Mouse (Mus musculus) stomach, postnatal 0 days (tissue): ENCODE measurements around the gene Isy1.

Experiments used
- CTCF ChIP-seq: IDR thresholded peaks from 2 replicates; pipeline ENCODE4 v1.5.1; 2016; ENCODE audit warnings: antibody characterized with exemption, low read depth, mild to moderate bottlenecking, moderate library complexity
- EP300 ChIP-seq: optimal IDR thresholded peaks from 2 replicates; pipeline ENCODE3; 2016; ENCODE audit warnings: antibody characterized with exemption

DNA sequence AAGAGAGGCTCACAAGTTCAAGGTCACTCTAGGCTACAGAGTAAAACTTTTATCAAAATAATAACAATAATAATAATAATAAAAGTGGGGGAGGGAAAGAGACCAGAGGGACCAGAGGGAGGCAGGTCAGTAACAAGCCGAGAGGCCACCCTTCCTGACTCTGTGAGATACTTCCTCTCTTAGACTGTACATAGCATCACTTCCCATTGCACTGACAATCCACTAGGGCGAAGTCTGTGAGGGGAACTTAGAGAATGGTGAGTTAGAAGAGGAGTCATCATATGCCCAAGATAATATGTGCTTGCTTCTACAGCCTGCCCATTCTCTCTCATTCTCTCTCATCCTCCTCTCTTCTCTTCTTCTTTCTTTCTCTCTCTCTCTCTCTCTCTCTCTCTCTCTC is 32.6 kb downstream of the Isy1 start:
- TF ChIP-seq CTCF (no peak; the same call in 1 of the 2 replicates), EP300 (no peak)
